Mouse (Mus musculus): Measurements from ENCODE around the gene Aqp1.

GRCm38 (mm10) chr6:55332100-55332772 is 4.0 kb upstream of the Aqp1 start:
- TF ChIP-seq CTCF (IDR thresholded peaks at IDR 0.05; ENCODE audit: low read depth, low read length) (no peak), GATA1 (IDR thresholded peaks at IDR 0.05; ENCODE audit: borderline replicate concordance, low read length) (no peak), GATA2 (IDR thresholded peaks at IDR 0.05; ENCODE audit: borderline replicate concordance, low read depth, low read length) (no peak), POLR2AphosphoS5 (IDR thresholded peaks at IDR 0.05; ENCODE audit: insufficient replicate concordance, low read depth, low read length) (no peak)

Data from G1E (cell line).